Mouse (Mus musculus) CH12.LX (cell line): ENCODE data around the gene Map3k13. TPM values are rescaled to one million over a fixed set of nuclear protein-coding genes. Genes with fewer than 3 reads are reported as not detected.

Experiments
- DNase-seq: peaks from one replicate; pipeline ENCODE4 v3.0.0-alpha.2; 2013; ENCODE audit errors: extremely low read depth
- H3K27ac ChIP-seq: 2 replicates; pipeline ENCODE4 v1.5.1; 2012; ENCODE audit warnings: low read depth, mild to moderate bottlenecking, control low read depth, moderate library complexity; ENCODE audit not compliant: insufficient read depth
- H3K27me3 ChIP-seq: replicated peaks from 2 replicates; pipeline ENCODE3; 2012; ENCODE audit warnings: inconsistent platforms
- H3K36me3 ChIP-seq, 2 experiments: replicated peaks in 1 of 2; 2 replicates each; pipeline versions ENCODE3 to v1.6.1; 2012; ENCODE audit warnings: inconsistent platforms in 1 of 2, low read length in 1 of 2, mild to moderate bottlenecking in 1 of 2, mixed read lengths in 1 of 2, moderate library complexity in 1 of 2; ENCODE audit not compliant: control insufficient read depth in 1 of 2, insufficient read depth in 1 of 2
- H3K4me1 ChIP-seq, 2 experiments: 2 replicates each; pipeline ENCODE4 v1.6.1; 2012; ENCODE audit warnings: inconsistent platforms in 1 of 2, moderate library complexity in 1 of 2; ENCODE audit not compliant: insufficient read depth in 2 of 2, control insufficient read depth in 1 of 2
- H3K4me2 ChIP-seq: 2 replicates; pipeline ENCODE4 v1.6.1; 2012; ENCODE audit warnings: low read depth, mild to moderate bottlenecking, control low read depth; ENCODE audit not compliant: poor library complexity, insufficient read depth, severe bottlenecking
- H3K4me3 ChIP-seq, 3 experiments: fragments of 150-350 bp in 1 of 3; sonication (generic) in 1 of 3; replicated peaks in 1 of 3; 2 replicates each; pipeline versions ENCODE3 to v1.5.1; 2011 to 2012; ENCODE audit warnings: low read depth in 2 of 3, low read length in 2 of 3, mild to moderate bottlenecking in 2 of 3, moderate library complexity in 2 of 3, control low read depth in 1 of 3, improper control_type of control experiment in 1 of 3, inconsistent platforms in 1 of 3, mixed read lengths in 1 of 3; ENCODE audit not compliant: poor library complexity in 1 of 3
- H3K79me2 ChIP-seq: replicated peaks from 2 replicates; pipeline ENCODE4 v1.6.1; 2012; ENCODE audit warnings: mild to moderate bottlenecking, moderate library complexity; ENCODE audit not compliant: control insufficient read depth, poor library complexity, insufficient read depth, severe bottlenecking; ENCODE audit errors: extremely low read depth
- H3K9ac ChIP-seq: 2 replicates; pipeline ENCODE4 v1.6.1; 2012; ENCODE audit warnings: low read depth, mild to moderate bottlenecking, control low read depth, moderate library complexity; ENCODE audit not compliant: insufficient read depth
- H3K9me3 ChIP-seq: replicated peaks from 2 replicates; pipeline ENCODE3; 2012; ENCODE audit warnings: low read length, inconsistent platforms, mixed read lengths
- BHLHE40 ChIP-seq: IDR thresholded peaks from 2 replicates; pipeline ENCODE4 v1.6.1; 2011; ENCODE audit warnings: mild to moderate bottlenecking, low read depth, low read length, improper control_type of control experiment
- CHD1 ChIP-seq: IDR thresholded peaks from 2 replicates; pipeline ENCODE4 v1.6.1; 2012; ENCODE audit warnings: low read depth, low read length, improper control_type of control experiment, inconsistent platforms
- CHD2 ChIP-seq: IDR thresholded peaks from 2 replicates; pipeline ENCODE4 v1.6.1; 2011; ENCODE audit warnings: low read length, improper control_type of control experiment
- CTCF ChIP-seq, 2 experiments: IDR thresholded peaks in 1 of 2; conservative IDR thresholded peaks in 1 of 2; 2 replicates each; pipeline ENCODE4 v1.5.1; 2011 to 2012; ENCODE audit warnings: low read depth in 2 of 2, low read length in 2 of 2, improper control_type of control experiment in 1 of 2, inconsistent platforms in 1 of 2, mild to moderate bottlenecking in 1 of 2, moderate library complexity in 1 of 2
- E2F4 ChIP-seq: IDR thresholded peaks from 2 replicates; pipeline ENCODE4 v1.6.1; 2011; ENCODE audit warnings: low read depth, low read length, improper control_type of control experiment; ENCODE audit not compliant: insufficient replicate concordance
- ELF1 ChIP-seq: IDR thresholded peaks from 2 replicates; pipeline ENCODE4 v1.6.1; 2014; ENCODE audit warnings: low read depth, mild to moderate bottlenecking, inconsistent platforms, low read length, improper control_type of control experiment
- EP300 ChIP-seq: IDR thresholded peaks from 2 replicates; pipeline ENCODE4 v1.6.1; 2011; ENCODE audit warnings: low read length, improper control_type of control experiment
- ETS1 ChIP-seq: conservative IDR thresholded peaks from 2 replicates; pipeline ENCODE4 v1.6.1; 2012; ENCODE audit warnings: low read depth, mild to moderate bottlenecking, inconsistent platforms, low read length, improper control_type of control experiment, moderate library complexity
- GABPA ChIP-seq: IDR thresholded peaks from 2 replicates; pipeline ENCODE4 v1.6.1; 2012; ENCODE audit warnings: low read depth, low read length, improper control_type of control experiment, inconsistent platforms; ENCODE audit not compliant: insufficient replicate concordance
- HCFC1 ChIP-seq: IDR thresholded peaks from 2 replicates; pipeline ENCODE4 v1.6.1; 2012; ENCODE audit warnings: low read depth, mild to moderate bottlenecking, inconsistent platforms, low read length, improper control_type of control experiment
- IRF4 ChIP-seq: IDR thresholded peaks from 2 replicates; pipeline ENCODE4 v1.6.1; 2014; ENCODE audit warnings: low read depth, mild to moderate bottlenecking, inconsistent platforms, low read length, improper control_type of control experiment
- JUN ChIP-seq: IDR thresholded peaks from 2 replicates; pipeline ENCODE4 v1.6.1; 2011; ENCODE audit warnings: low read depth, mild to moderate bottlenecking, low read length, improper control_type of control experiment, moderate library complexity; ENCODE audit not compliant: insufficient read depth
- JUND ChIP-seq: conservative IDR thresholded peaks from 2 replicates; pipeline ENCODE4 v1.6.1; 2011; ENCODE audit warnings: low read depth, low read length, improper control_type of control experiment
- KAT2A ChIP-seq: IDR thresholded peaks from 2 replicates; pipeline ENCODE4 v1.6.1; 2012; ENCODE audit warnings: low read length, improper control_type of control experiment, inconsistent platforms; ENCODE audit not compliant: insufficient replicate concordance
- MAFK ChIP-seq: IDR thresholded peaks from 2 replicates; pipeline ENCODE4 v1.6.1; 2011; ENCODE audit warnings: low read length, improper control_type of control experiment; ENCODE audit not compliant: insufficient replicate concordance
- MAX ChIP-seq: IDR thresholded peaks from 2 replicates; pipeline ENCODE4 v1.6.1; 2011; ENCODE audit warnings: low read length, improper control_type of control experiment
- MAZ ChIP-seq: IDR thresholded peaks from 2 replicates; pipeline ENCODE4 v1.6.1; 2012; ENCODE audit warnings: low read depth, mild to moderate bottlenecking, inconsistent platforms, low read length, improper control_type of control experiment, moderate library complexity
- MEF2A ChIP-seq: IDR thresholded peaks from 2 replicates; pipeline ENCODE4 v1.6.1; 2014; ENCODE audit warnings: low read depth, mild to moderate bottlenecking, inconsistent platforms, low read length, improper control_type of control experiment, borderline replicate concordance
- MXI1 ChIP-seq: IDR thresholded peaks from 2 replicates; pipeline ENCODE4 v1.6.1; 2011; ENCODE audit warnings: mild to moderate bottlenecking, low read depth, low read length, improper control_type of control experiment
- MYC ChIP-seq: IDR thresholded peaks from 2 replicates; pipeline ENCODE4 v1.6.1; 2011; ENCODE audit warnings: low read depth, mild to moderate bottlenecking, improper control_type of control experiment, low read length
- NELFE ChIP-seq: IDR thresholded peaks from 2 replicates; pipeline ENCODE4 v1.6.1; 2011; ENCODE audit warnings: low read depth, low read length, improper control_type of control experiment
- NRF1 ChIP-seq: IDR thresholded peaks from 2 replicates; pipeline ENCODE4 v1.6.1; 2014; ENCODE audit warnings: low read depth, mild to moderate bottlenecking, inconsistent platforms, low read length, improper control_type of control experiment, moderate library complexity
- PAX5 ChIP-seq: IDR thresholded peaks from 2 replicates; pipeline ENCODE4 v1.6.1; 2012; ENCODE audit warnings: low read length, inconsistent platforms, mixed read lengths
- POLR2A ChIP-seq: IDR thresholded peaks from 2 replicates; pipeline ENCODE4 v1.6.1; 2011; ENCODE audit warnings: low read depth, mild to moderate bottlenecking, improper control_type of control experiment, low read length
- POLR2AphosphoS2 ChIP-seq: IDR thresholded peaks from 2 replicates; pipeline ENCODE4 v1.6.1; 2011; ENCODE audit warnings: low read depth, low read length, improper control_type of control experiment
- RAD21 ChIP-seq: IDR thresholded peaks from 2 replicates; pipeline ENCODE4 v1.6.1; 2011; ENCODE audit warnings: low read depth, mild to moderate bottlenecking, low read length, improper control_type of control experiment, moderate library complexity
- RCOR1 ChIP-seq: conservative IDR thresholded peaks from 2 replicates; pipeline ENCODE4 v1.6.1; 2012; ENCODE audit warnings: low read depth, mild to moderate bottlenecking, inconsistent platforms, low read length, improper control_type of control experiment
- SIN3A ChIP-seq: IDR thresholded peaks from 2 replicates; pipeline ENCODE4 v1.6.1; 2012; ENCODE audit warnings: low read length, improper control_type of control experiment, inconsistent platforms
- SMC3 ChIP-seq: IDR thresholded peaks from 2 replicates; pipeline ENCODE4 v1.6.1; 2011; ENCODE audit warnings: low read depth, low read length, improper control_type of control experiment
- TBP ChIP-seq: conservative IDR thresholded peaks from 2 replicates; pipeline ENCODE4 v1.6.1; 2011; ENCODE audit warnings: low read depth, low read length, improper control_type of control experiment
- TCF12 ChIP-seq: IDR thresholded peaks from 2 replicates; pipeline ENCODE4 v1.6.1; 2014; ENCODE audit warnings: low read depth, mild to moderate bottlenecking, inconsistent platforms, low read length, improper control_type of control experiment
- UBTF ChIP-seq: IDR thresholded peaks from 2 replicates; pipeline ENCODE4 v1.6.1; 2012; ENCODE audit warnings: low read depth, mild to moderate bottlenecking, inconsistent platforms, low read length, improper control_type of control experiment, moderate library complexity
- USF1 ChIP-seq: IDR thresholded peaks from 2 replicates; pipeline ENCODE4 v1.6.1; 2014; ENCODE audit warnings: low read depth, mild to moderate bottlenecking, inconsistent platforms, low read length, improper control_type of control experiment
- USF2 ChIP-seq: conservative IDR thresholded peaks from 2 replicates; pipeline ENCODE4 v1.6.1; 2011; ENCODE audit warnings: low read depth, low read length, improper control_type of control experiment
- ZC3H11A ChIP-seq: IDR thresholded peaks from 2 replicates; pipeline ENCODE4 v1.6.1; 2012; ENCODE audit warnings: low read depth, mild to moderate bottlenecking, inconsistent platforms, low read length, improper control_type of control experiment
- ZKSCAN1 ChIP-seq: IDR thresholded peaks from 2 replicates; pipeline ENCODE4 v1.6.1; 2012; ENCODE audit warnings: low read depth, inconsistent platforms, low read length, improper control_type of control experiment, borderline replicate concordance
- ZMIZ1 ChIP-seq: IDR thresholded peaks from 2 replicates; pipeline ENCODE4 v1.6.1; 2012; ENCODE audit warnings: low read depth, mild to moderate bottlenecking, inconsistent platforms, low read length, improper control_type of control experiment
- ZNF384 ChIP-seq: IDR thresholded peaks from 2 replicates; pipeline ENCODE4 v1.6.1; 2012; ENCODE audit warnings: low read depth, low read length, improper control_type of control experiment, inconsistent platforms
- dilution Hi-C: fragments of 300-500 bp; cut with MboI; formaldehyde crosslinking; loops from 2 replicates; pipeline ENCODE4 v1.14.3; 2020; ENCODE audit warnings: low sequenced_read_pairs; ENCODE audit not compliant: extremely low pct_unique_long_range_greater_than_20kb, extremely low pct_ligation_motif_present
- in situ Hi-C: fragments of 300-500 bp; cut with MboI; formaldehyde crosslinking; loops from 3 replicates; pipeline ENCODE4 v1.14.3; 2019; ENCODE audit warnings: low sequenced_read_pairs, low pct_ligation_motif_present, low pct_unique_long_range_greater_than_20kb, mixed read lengths
- polyA plus RNA-seq: library from polyadenylated mRNA; unstranded; fragments of >175 nt; gene quantifications from 2 replicates; pipeline ENCODE4 v1.2.1, GENCODE M21; 2012; ENCODE audit warnings: low read depth; ENCODE audit not compliant: insufficient read length
- total RNA-seq, 2 experiments: library from RNA; depleted of rRNA; stranded (reverse); fragments of 300-350 nt in 1 of 2; fragments of >200 nt in 1 of 2; gene quantifications; 2 replicates each; pipeline ENCODE4 v1.2.3; 2012 to 2014

The Map3k13 gene
- total RNA-seq (2012; rRNA removed) (0.42 and 0.89 TPM in 2 replicates), total RNA-seq (2014; rRNA removed) (0.20 and 0.32 TPM in 2 replicates), polyA plus RNA-seq (1.3 TPM in 2 replicates)

- Histone ChIP-seq H3K27ac (peak within 1 kb of the TSS; percentile 83), H3K79me2 (0 out of 2 replicates have a peak, but pooled peaks cover 2% of the 10 kb centered on the region), H3K36me3 (peaks cover 8 to 14% of the 10 kb centered on the region in 2 experiments), H3K4me2 (peak within 1 kb of the TSS; percentile 95), H3K27me3 (no peaks in the 10 kb centered on the region), H3K9ac (peak within 1 kb of the TSS; percentile 76), H3K9me3 (no peaks in the 10 kb centered on the region), H3K4me3 (peak within 1 kb of the TSS; percentile 68 to 83 (median 82)), H3K4me1 (peaks cover 5 to 39% of the 10 kb centered on the region in 2 experiments; a peak in 3 of 4 replicates)
- in situ Hi-C loops (no loop called here), dilution Hi-C loops (no loop called here)
- peak; percentile 99 for DNase-seq
- TF ChIP-seq RAD21 (peak; percentile 21), ZNF384 (no peak), JUN (peak; percentile 93), ZC3H11A (no peak), MXI1 (peak; percentile 94), EP300 (peak; percentile 52), HCFC1 (peak; percentile 80), ELF1 (peak; percentile 100), POLR2A (peak; percentile 95), TBP (peak; percentile 87), PAX5 (no peak), USF1 (no peak), KAT2A (peak; percentile 69; the same call in 1 of the 2 replicates), CTCF (conservative IDR thresholded peaks at IDR 0.05 in 1 of 2, IDR thresholded peaks at IDR 0.05 in 1 of 2; ENCODE audit: low read depth in 2 of 2, low read length in 2 of 2) (peak in 1 of 2 experiments; percentile 42; a peak in 2 of 4 replicates), MEF2A (peak; percentile 51), POLR2AphosphoS2 (peak; percentile 93), GABPA (no peak), UBTF (peak; percentile 69; the same call in 1 of the 2 replicates), TCF12 (peak; percentile 93), NRF1 (peak; percentile 98), MAFK (no peak), E2F4 (no peak), ZMIZ1 (peak; percentile 96), MYC (peak; percentile 24; the same call in 1 of the 2 replicates), NELFE (peak; percentile 97), MAX (peak; percentile 67), ZKSCAN1 (no peak), SMC3 (no peak), CHD2 (no peak; the same call in 1 of the 2 replicates), BHLHE40 (peak; percentile 58), JUND (peak; percentile 97), ETS1 (peak; percentile 53; the same call in 1 of the 2 replicates), IRF4 (peak; percentile 55; the same call in 1 of the 2 replicates), MAZ (peak; percentile 76), RCOR1 (peak; percentile 71; the same call in 1 of the 2 replicates), CHD1 (no peak), USF2 (no peak), SIN3A (peak; percentile 96)
These were observed at the start of gene Map3k13 for GRCm38 (mm10) chr16:21793875-21794696. TSS of gene Map3k13 (plus strand) at chr16:21794346.
